Mouse (Mus musculus): ENCODE data around the gene Usp12.
A peak's percentile ranks its signal among the peaks of the same experiment; 100 is the strongest.

Usp12 gene

GRCm38 (mm10) chr5:146691745-146692144 is 103.1 kb downstream of the Usp12 start:
- no peak for DNase-seq

- DNase-seq = peak; percentile 84 to 94
Measured at GRCm38 (mm10) chr5:146687541-146688313, 107.1 kb downstream of the Usp12 start.

- DNase-seq = no peak
Measured at GRCm38 (mm10) chr5:146686954-146687353, 107.9 kb downstream of the Usp12 start.

All from kidney, adult 8-10 months (tissue).